Mouse (Mus musculus) cerebellum, postnatal 25 days (tissue): ENCODE data around the gene 1700020N01Rik.

ENCODE experiments used
- DNase-seq, 2 experiments: peaks; one replicate each; pipeline ENCODE4 v3.0.0; 2021; ENCODE audit warnings: mixed read lengths in 2 of 2

The 1700020N01Rik gene

GRCm38 (mm10) chr10:21592896-21593380, at the start of gene 1700020N01Rik:
1700020N01Rik (plus strand) TSS chr10:21593145.
- DNase-seq = no peak

- no peak for DNase-seq
Observed at GRCm38 (mm10) chr10:21543576-21544278, 49.2 kb upstream of the 1700020N01Rik start.

GRCm38 (mm10) chr10:21544721-21545120, 48.2 kb upstream of the 1700020N01Rik start:
- DNase-seq = no peak

- DNase-seq = no peak
Observed at GRCm38 (mm10) chr10:21545446-21545845, 47.5 kb upstream of the 1700020N01Rik start.

- DNase-seq = no peak
Observed at GRCm38 (mm10) chr10:21548871-21549505, 44.0 kb upstream of the 1700020N01Rik start.

GRCm38 (mm10) chr10:21552967-21553682, 39.8 kb upstream of the 1700020N01Rik start:
- no peak for DNase-seq

GRCm38 (mm10) chr10:21553683-21554035, 39.3 kb upstream of the 1700020N01Rik start:
- DNase-seq = no peak

GRCm38 (mm10) chr10:21554896-21555580, 37.9 kb upstream of the 1700020N01Rik start:
- no peak for DNase-seq

GRCm38 (mm10) chr10:21559769-21560168, 33.2 kb upstream of the 1700020N01Rik start:
- DNase-seq = no peak

- no peak for DNase-seq
Observed at GRCm38 (mm10) chr10:21561181-21561580, 31.8 kb upstream of the 1700020N01Rik start.

GRCm38 (mm10) chr10:21563446-21563845, 29.5 kb upstream of the 1700020N01Rik start:
- DNase-seq = no peak

- no peak for DNase-seq
Observed at GRCm38 (mm10) chr10:21564189-21564588, 28.8 kb upstream of the 1700020N01Rik start.

GRCm38 (mm10) chr10:21566074-21566473, 26.9 kb upstream of the 1700020N01Rik start:
- no peak for DNase-seq

GRCm38 (mm10) chr10:21571615-21572014, 21.3 kb upstream of the 1700020N01Rik start:
- no peak for DNase-seq

- DNase-seq = no peak
Observed at GRCm38 (mm10) chr10:21573713-21574112, 19.2 kb upstream of the 1700020N01Rik start.

- DNase-seq = no peak
Observed at GRCm38 (mm10) chr10:21575806-21576378, 17.1 kb upstream of the 1700020N01Rik start.

GRCm38 (mm10) chr10:21577798-21578197, 15.1 kb upstream of the 1700020N01Rik start:
- DNase-seq = no peak

- DNase-seq = no peak
Observed at GRCm38 (mm10) chr10:21581546-21581945, 11.4 kb upstream of the 1700020N01Rik start.

- DNase-seq = no peak
Observed at GRCm38 (mm10) chr10:21587041-21587440, 5.9 kb upstream of the 1700020N01Rik start.

GRCm38 (mm10) chr10:21588007-21588852, 4.7 kb upstream of the 1700020N01Rik start:
- DNase-seq = no peak

GRCm38 (mm10) chr10:21600931-21601330, 8.0 kb downstream of the 1700020N01Rik start:
- DNase-seq = peak; percentile 73 to 83

GRCm38 (mm10) chr10:21604476-21604875, 11.5 kb downstream of the 1700020N01Rik start:
- no peak for DNase-seq
